Mouse (Mus musculus): ENCODE results near the gene Sall1. TPM values are rescaled to one million over a fixed set of nuclear protein-coding genes. Genes with fewer than 3 reads are reported as not detected.

The Sall1 gene
- polyA plus RNA-seq, 1 experiment from 2014 or later: 17.1 TPM

DNA sequence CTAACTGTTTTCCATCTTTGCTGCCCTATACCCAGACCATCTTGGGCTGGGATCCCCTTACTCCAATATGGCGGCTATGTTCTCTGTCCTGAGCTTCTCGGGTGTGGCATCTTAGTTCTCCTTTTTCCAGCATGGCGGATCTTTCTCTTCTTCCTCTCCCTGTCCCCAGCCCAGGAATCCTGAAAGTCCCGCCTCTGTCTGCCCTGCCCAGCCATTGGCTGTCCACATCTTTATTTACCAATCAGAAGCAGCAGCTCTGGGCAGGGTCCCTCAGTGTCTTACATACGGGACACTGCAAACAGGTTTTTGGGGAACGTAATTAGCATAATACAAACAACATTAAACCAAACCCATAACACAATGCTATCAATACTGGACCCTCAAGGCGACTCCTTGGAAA, 8.9 kb upstream of the Sall1 start:
- Histone ChIP-seq H3K27ac (ENCODE audit: low read depth, low read length) (no peak overlapping the region), H3K9me3 (ENCODE audit: control insufficient read depth, low read length) (no peaks in the 10 kb centered on the region), H3K4me3 (ENCODE audit: low read depth, low read length) (no peak overlapping the region), H3K27me3 (ENCODE audit: control insufficient read depth, insufficient read depth, low read length) (peaks cover 4% of the 10 kb centered on the region; the same call in 1 of the 2 replicates), H3K4me1 (ENCODE audit: control insufficient read depth, insufficient read depth, low read length) (peaks cover 4% of the 10 kb centered on the region), H3K4me2 (no peak overlapping the region), H3K9ac (ENCODE audit: low read length) (no peak overlapping the region), H3K36me3 (ENCODE audit: control insufficient read depth, insufficient read depth, low read length) (no peaks in the 10 kb centered on the region)
- 89% methylated on average over 7 of the region's 7 CpGs for WGBS
- DNase-seq (ENCODE audit: low spot score, missing footprints) (no peak), ATAC-seq (ENCODE audit: low FRiP score) (no peak)

DNA sequence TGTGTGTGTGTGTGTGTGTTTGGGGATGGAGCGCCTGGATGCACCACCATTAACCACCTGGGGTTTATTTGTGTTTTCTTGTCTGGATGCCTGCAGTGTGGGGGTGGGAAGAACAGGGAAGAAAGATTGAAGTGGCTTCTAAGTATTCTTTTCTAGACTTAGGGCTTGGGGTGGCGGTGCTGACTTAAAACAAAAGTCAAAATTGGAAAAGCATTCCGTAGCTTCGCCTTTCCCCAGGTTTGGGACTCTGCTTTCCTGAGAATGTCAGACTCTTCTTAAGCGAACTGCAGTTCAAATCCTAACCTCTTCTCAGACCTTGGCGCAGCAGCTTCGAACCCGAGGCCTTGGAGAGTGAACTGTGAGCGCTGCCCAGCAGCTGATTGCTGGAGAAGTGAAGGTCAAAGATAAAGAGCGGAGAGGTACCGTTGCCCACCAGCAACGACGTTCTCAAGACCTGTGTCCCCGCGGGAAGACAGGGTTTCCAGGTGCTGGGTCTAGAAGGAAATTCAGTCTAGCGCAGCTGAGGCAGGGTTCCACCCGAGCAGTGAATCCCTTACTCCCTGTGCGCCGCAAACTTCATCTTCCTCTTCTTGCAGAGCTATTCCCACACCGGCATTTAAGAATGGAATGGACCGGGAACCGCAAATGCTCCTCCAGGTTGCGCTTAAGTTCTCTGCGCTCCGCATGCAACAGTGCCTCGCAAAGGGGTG, 2.8 kb upstream of the Sall1 start:
- peak overlapping the region; percentile 22; the same call in 1 of the 2 replicates for H3K4me2 ChIP-seq
- H3K36me3 ChIP-seq (ENCODE audit: control insufficient read depth, insufficient read depth, low read length): no peaks in the 10 kb centered on the region
- WGBS: 3% methylated on average over 26 of the region's 26 CpGs
- peaks cover 13% of the 10 kb centered on the region for H3K4me1 ChIP-seq (ENCODE audit: control insufficient read depth, insufficient read depth, low read length)
- DNase-seq (ENCODE audit: low spot score, missing footprints): peak; percentile 95
- H3K9me3 ChIP-seq (ENCODE audit: control insufficient read depth, low read length): no peaks in the 10 kb centered on the region
- H3K9ac ChIP-seq (ENCODE audit: low read length): peak overlapping the region; percentile 40; the same call in 1 of the 2 replicates
- ATAC-seq (ENCODE audit: low FRiP score): no peak
- H3K27me3 ChIP-seq (ENCODE audit: control insufficient read depth, insufficient read depth, low read length): peaks cover 27% of the 10 kb centered on the region
- H3K27ac ChIP-seq (ENCODE audit: low read depth, low read length): no peak overlapping the region
- H3K4me3 ChIP-seq (ENCODE audit: low read depth, low read length): peak overlapping the region; percentile 5; the same call in 1 of the 2 replicates

DNA sequence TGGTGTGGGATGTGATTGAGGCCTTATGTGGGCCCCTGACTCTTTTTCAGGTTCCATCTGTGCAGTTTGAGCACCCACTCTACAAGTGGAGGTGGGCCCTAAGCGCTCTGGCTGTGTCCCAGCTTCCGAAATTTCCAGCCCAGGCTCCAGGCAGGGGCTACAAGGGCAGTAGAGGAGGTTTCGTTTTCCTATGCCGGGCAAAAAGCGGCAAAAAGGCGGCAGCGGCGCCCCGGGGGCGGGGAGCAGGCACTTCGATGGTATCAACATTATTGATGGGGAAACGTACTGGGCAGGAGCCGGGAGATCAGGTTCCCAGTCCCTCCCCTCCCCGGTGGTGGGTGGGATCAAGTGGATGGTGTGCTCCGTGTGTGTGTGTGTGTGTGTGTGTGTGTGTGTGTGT, 2.3 kb upstream of the Sall1 start:
- under 1% methylated on average over 15 of the region's 15 CpGs for WGBS
- ATAC-seq (ENCODE audit: low FRiP score): no peak
- no peaks in the 10 kb centered on the region for H3K9me3 ChIP-seq (ENCODE audit: control insufficient read depth, low read length)
- H3K27ac ChIP-seq (ENCODE audit: low read depth, low read length): no peak overlapping the region; the same call in 1 of the 2 replicates
- peaks cover 13% of the 10 kb centered on the region for H3K4me1 ChIP-seq (ENCODE audit: control insufficient read depth, insufficient read depth, low read length)
- H3K27me3 ChIP-seq (ENCODE audit: control insufficient read depth, insufficient read depth, low read length): peaks cover 27% of the 10 kb centered on the region
- H3K36me3 ChIP-seq (ENCODE audit: control insufficient read depth, insufficient read depth, low read length): no peaks in the 10 kb centered on the region
- peak overlapping the region; percentile 89 for H3K4me3 ChIP-seq (ENCODE audit: low read depth, low read length)
- peak; percentile 95 for DNase-seq (ENCODE audit: low spot score, missing footprints)
- peak overlapping the region; percentile 81 for H3K9ac ChIP-seq (ENCODE audit: low read length)
- peak overlapping the region; percentile 75 for H3K4me2 ChIP-seq

GRCm38 (mm10) chr8:89045726-89046125, 1.8 kb upstream of the Sall1 start:
- Histone ChIP-seq H3K9me3 (ENCODE audit: control insufficient read depth, low read length) (no peaks in the 10 kb centered on the region), H3K4me1 (ENCODE audit: control insufficient read depth, insufficient read depth, low read length) (peaks cover 13% of the 10 kb centered on the region), H3K4me2 (peak overlapping the region; percentile 75), H3K9ac (ENCODE audit: low read length) (peak overlapping the region; percentile 81), H3K36me3 (ENCODE audit: control insufficient read depth, insufficient read depth, low read length) (no peaks in the 10 kb centered on the region), H3K27me3 (ENCODE audit: control insufficient read depth, insufficient read depth, low read length) (peaks cover 27% of the 10 kb centered on the region), H3K4me3 (ENCODE audit: low read depth, low read length) (peak overlapping the region; percentile 89), H3K27ac (ENCODE audit: low read depth, low read length) (no peak overlapping the region; the same call in 1 of the 2 replicates)
- no peak for ATAC-seq (ENCODE audit: low FRiP score)
- DNase-seq (ENCODE audit: low spot score, missing footprints): peak; percentile 93
- 3% methylated on average over 17 of the region's 17 CpGs for WGBS

- Histone ChIP-seq H3K4me2 (peak overlapping the region; percentile 75), H3K4me1 (ENCODE audit: control insufficient read depth, insufficient read depth, low read length) (peaks cover 13% of the 10 kb centered on the region), H3K36me3 (ENCODE audit: control insufficient read depth, insufficient read depth, low read length) (no peaks in the 10 kb centered on the region), H3K27me3 (ENCODE audit: control insufficient read depth, insufficient read depth, low read length) (peaks cover 27% of the 10 kb centered on the region), H3K9ac (ENCODE audit: low read length) (peak overlapping the region; percentile 81), H3K9me3 (ENCODE audit: control insufficient read depth, low read length) (no peaks in the 10 kb centered on the region), H3K4me3 (ENCODE audit: low read depth, low read length) (peak overlapping the region; percentile 89), H3K27ac (ENCODE audit: low read depth, low read length) (peak overlapping the region; percentile 11; the same call in 1 of the 2 replicates)
- 0% methylated on average over 29 of the region's 30 CpGs for WGBS
- DNase-seq (ENCODE audit: low spot score, missing footprints) (no peak), ATAC-seq (ENCODE audit: low FRiP score) (no peak)
These were observed 1.2 kb upstream of the Sall1 start for GRCm38 (mm10) chr8:89045218-89045601.

GRCm38 (mm10) chr8:89044511-89045217, 702 bp upstream of the Sall1 start:
- Histone ChIP-seq H3K4me2 (peak overlapping the region; percentile 75), H3K9ac (ENCODE audit: low read length) (peak overlapping the region; percentile 81), H3K4me1 (ENCODE audit: control insufficient read depth, insufficient read depth, low read length) (peaks cover 17% of the 10 kb centered on the region), H3K36me3 (ENCODE audit: control insufficient read depth, insufficient read depth, low read length) (no peaks in the 10 kb centered on the region), H3K27me3 (ENCODE audit: control insufficient read depth, insufficient read depth, low read length) (peaks cover 27% of the 10 kb centered on the region), H3K27ac (ENCODE audit: low read depth, low read length) (peak overlapping the region; percentile 98), H3K9me3 (ENCODE audit: control insufficient read depth, low read length) (no peaks in the 10 kb centered on the region), H3K4me3 (ENCODE audit: low read depth, low read length) (peak overlapping the region; percentile 89)
- ATAC-seq (ENCODE audit: low FRiP score): no peak
- DNase-seq (ENCODE audit: low spot score, missing footprints): peak; percentile 97
- under 1% methylated on average over 31 of the region's 31 CpGs for WGBS

GRCm38 (mm10) chr8:89043371-89043841, 556 bp downstream of the Sall1 start:
- DNase-seq (ENCODE audit: low spot score, missing footprints) (no peak), ATAC-seq (ENCODE audit: low FRiP score) (peak; percentile 83)
- H3K27me3 ChIP-seq (ENCODE audit: control insufficient read depth, insufficient read depth, low read length): peaks cover 27% of the 10 kb centered on the region
- under 1% methylated on average over 17 of the region's 32 CpGs for WGBS
- H3K27ac ChIP-seq (ENCODE audit: low read depth, low read length): peak overlapping the region; percentile 98
- peaks cover 22% of the 10 kb centered on the region for H3K4me1 ChIP-seq (ENCODE audit: control insufficient read depth, insufficient read depth, low read length)
- H3K4me2 ChIP-seq: peak overlapping the region; percentile 75
- H3K9me3 ChIP-seq (ENCODE audit: control insufficient read depth, low read length): no peaks in the 10 kb centered on the region
- no peaks in the 10 kb centered on the region for H3K36me3 ChIP-seq (ENCODE audit: control insufficient read depth, insufficient read depth, low read length)
- H3K9ac ChIP-seq (ENCODE audit: low read length): peak overlapping the region; percentile 99
- H3K4me3 ChIP-seq (ENCODE audit: low read depth, low read length): peak overlapping the region; percentile 89

DNA sequence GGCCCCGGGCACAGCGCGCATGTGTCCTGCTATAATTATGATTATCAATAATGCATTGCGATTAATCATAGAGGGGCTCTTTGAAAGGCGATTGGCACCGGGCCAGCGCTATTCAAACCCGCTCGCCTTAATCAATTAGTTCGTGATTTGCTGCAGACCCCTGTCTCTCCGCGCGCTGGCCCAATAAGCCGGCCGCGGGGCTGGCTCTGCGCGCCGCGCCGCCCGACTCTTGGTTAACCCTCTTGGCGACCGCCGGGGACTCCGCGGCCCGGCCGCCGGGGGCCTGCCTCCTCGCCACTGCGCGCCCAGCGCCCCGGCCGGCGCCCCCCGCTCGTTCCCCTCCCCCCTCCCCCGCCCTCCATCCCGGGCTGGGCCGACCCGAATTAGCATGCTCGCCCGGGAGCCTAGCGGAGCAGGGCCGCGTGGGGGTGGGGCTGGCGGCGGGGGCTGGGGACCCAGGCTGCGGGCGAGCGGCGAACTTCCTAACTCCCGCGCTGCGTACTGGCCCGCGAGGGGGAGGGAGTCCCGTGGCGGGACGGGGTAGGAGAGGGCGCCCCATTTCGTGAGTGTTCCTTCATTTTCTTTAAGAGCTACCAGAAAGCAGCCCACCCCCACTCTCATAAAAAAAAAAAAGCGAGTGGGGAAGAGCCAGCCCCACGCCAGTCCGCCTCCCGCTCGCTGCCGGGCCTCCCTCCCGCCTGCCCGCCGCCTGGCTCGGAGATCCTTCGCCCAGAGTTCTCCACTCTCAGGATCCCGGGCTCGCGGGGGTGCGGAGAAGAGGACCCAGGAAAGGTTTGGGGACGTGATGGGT, 1.2 kb downstream of the Sall1 start:
- Histone ChIP-seq H3K9me3 (ENCODE audit: control insufficient read depth, low read length) (no peaks in the 10 kb centered on the region), H3K27ac (ENCODE audit: low read depth, low read length) (peak overlapping the region; percentile 98), H3K27me3 (ENCODE audit: control insufficient read depth, insufficient read depth, low read length) (peaks cover 22% of the 10 kb centered on the region), H3K4me1 (ENCODE audit: control insufficient read depth, insufficient read depth, low read length) (peaks cover 28% of the 10 kb centered on the region), H3K9ac (ENCODE audit: low read length) (peak overlapping the region; percentile 99), H3K4me3 (ENCODE audit: low read depth, low read length) (peak overlapping the region; percentile 89), H3K36me3 (ENCODE audit: control insufficient read depth, insufficient read depth, low read length) (no peaks in the 10 kb centered on the region), H3K4me2 (peak overlapping the region; percentile 75)
- ATAC-seq (ENCODE audit: low FRiP score) (peak; percentile 83), DNase-seq (ENCODE audit: low spot score, missing footprints) (peak; percentile 97)
- 0% methylated on average over 62 of the region's 80 CpGs for WGBS
